Mouse (Mus musculus) hindbrain, postnatal 0 days (tissue): ENCODE measurements around the gene Adcy5. TPM values are rescaled to one million over a fixed set of nuclear protein-coding genes. Genes with fewer than 3 reads are reported as not detected.

ENCODE experiments used
- ATAC-seq: fragments of 200-750 bp; cut with Nextera tagmentation; 2 replicates; pipeline ENCODE4 v1.8.0; 2017; ENCODE audit warnings: mild to moderate bottlenecking, moderate TSS enrichment, moderate library complexity
- DNase-seq: peaks from one replicate; pipeline ENCODE4 v3.0.0-alpha.2; 2015; ENCODE audit warnings: low spot score
- H3K27ac ChIP-seq: fragments of 300-500 bp; sonication (generic); 2 replicates; pipeline ENCODE4 v1.5.1; 2014; ENCODE audit warnings: mild to moderate bottlenecking
- H3K27me3 ChIP-seq: fragments of 300-500 bp; sonication (generic); 2 replicates; pipeline ENCODE4 v1.6.1; 2014; ENCODE audit warnings: low read length, mixed read lengths; ENCODE audit not compliant: insufficient read depth
- H3K36me3 ChIP-seq: fragments of 300-500 bp; sonication (generic); 2 replicates; pipeline ENCODE4 v1.6.1; 2014; ENCODE audit warnings: low read length, mixed read lengths; ENCODE audit not compliant: insufficient read depth
- H3K4me1 ChIP-seq: fragments of 300-500 bp; sonication (generic); 2 replicates; pipeline ENCODE4 v1.6.1; 2014; ENCODE audit warnings: antibody characterized with exemption, low read length, mixed read lengths; ENCODE audit not compliant: insufficient read depth
- H3K4me2 ChIP-seq: fragments of 300-500 bp; sonication (generic); 2 replicates; pipeline ENCODE4 v1.6.1; 2014; ENCODE audit warnings: low read depth, mild to moderate bottlenecking, low read length, moderate library complexity, mixed read lengths
- H3K4me3 ChIP-seq: fragments of 300-500 bp; sonication (generic); 2 replicates; pipeline ENCODE4 v1.5.1; 2014; ENCODE audit warnings: low read length
- H3K9ac ChIP-seq: fragments of 300-500 bp; sonication (generic); replicated peaks from 2 replicates; pipeline ENCODE4 v1.6.1; 2014; ENCODE audit warnings: mild to moderate bottlenecking, low read length, moderate library complexity, mixed read lengths
- H3K9me3 ChIP-seq: fragments of 300-500 bp; sonication (generic); 2 replicates; pipeline ENCODE4 v1.6.1; 2016; ENCODE audit warnings: low read length, mixed read lengths
- CTCF ChIP-seq: IDR thresholded peaks from 2 replicates; pipeline ENCODE4 v1.5.1; 2016; ENCODE audit warnings: antibody characterized with exemption, control low read depth, low read depth
- WGBS: fragments of 180-500 bp; shearing (Covaris S2); extraction: QIAGEN DNeasy Blood & Tissue Kit; methylation state at CpG from one replicate; pipeline ENCODE4 v1.1.7; 2014; 5-methylcytosine and 5-hydroxymethylcytosine counted together
- polyA plus RNA-seq: library from polyadenylated mRNA; unstranded; fragments of >200 nt; fragmentation: Nextera tagmentation; extraction: Ambion mirVana; gene quantifications from 2 replicates; pipeline ENCODE4 v1.2.1, GENCODE M21; 2015
- total RNA-seq: library from RNA; depleted of rRNA; stranded (reverse); fragments of >200 nt; gene quantifications from 2 replicates; pipeline ENCODE4 v1.2.3, GENCODE M21; 2014

Gene Adcy5
- total and polyA plus RNA-seq, 2 experiments from 2014 or later: 6.3 to 85.5 TPM

GRCm38 (mm10) chr16:35165361-35165760 lies 10.7 kb downstream of the Adcy5 start:
- ATAC-seq: no peak
- no peaks in the 10 kb centered on the region for H3K9me3 ChIP-seq

GRCm38 (mm10) chr16:35165788-35166187 lies 11.1 kb downstream of the Adcy5 start:
- no peaks in the 10 kb centered on the region for H3K36me3 ChIP-seq
- no peaks in the 10 kb centered on the region for H3K27me3 ChIP-seq
- DNase-seq (peak; percentile 55), ATAC-seq (no peak)
- no peaks in the 10 kb centered on the region for H3K9me3 ChIP-seq
- H3K4me2 ChIP-seq: no peak overlapping the region
- peaks cover 27% of the 10 kb centered on the region for H3K4me1 ChIP-seq
- no peak overlapping the region for H3K9ac ChIP-seq
- H3K27ac ChIP-seq: no peak overlapping the region
- WGBS: 47% methylated on average over 3 of the region's 3 CpGs
- no peak overlapping the region for H3K4me3 ChIP-seq
- no peak for TF ChIP-seq CTCF

More at GRCm38 (mm10) chr16:35165361-35165760, 10.7 kb downstream of the Adcy5 start:
- peaks cover 31% of the 10 kb centered on the region for H3K4me1 ChIP-seq
- no peak for TF ChIP-seq CTCF
- no peak for DNase-seq
- peak overlapping the region; percentile 27; the same call in 1 of the 2 replicates for H3K4me2 ChIP-seq
- no peaks in the 10 kb centered on the region for H3K36me3 ChIP-seq
- no peak overlapping the region for H3K9ac ChIP-seq
- no peak overlapping the region for H3K27ac ChIP-seq
- no peak overlapping the region for H3K4me3 ChIP-seq
- 74% methylated on average over 6 of the region's 6 CpGs for WGBS
- no peaks in the 10 kb centered on the region for H3K27me3 ChIP-seq

- Histone ChIP-seq H3K27me3 (no peaks in the 10 kb centered on the region), H3K4me3 (no peak overlapping the region), H3K27ac (no peak overlapping the region), H3K4me1 (peaks cover 16% of the 10 kb centered on the region), H3K9me3 (no peaks in the 10 kb centered on the region), H3K9ac (no peak overlapping the region), H3K36me3 (no peaks in the 10 kb centered on the region), H3K4me2 (no peak overlapping the region)
- no peak for DNase-seq
- no peak for ATAC-seq
- WGBS: 78% methylated on average over 7 of the region's 7 CpGs
- no peak for TF ChIP-seq CTCF
Observed at GRCm38 (mm10) chr16:35169431-35169830, 14.8 kb downstream of the Adcy5 start.

- DNase-seq (no peak), ATAC-seq (no peak)
- H3K27me3 ChIP-seq: no peaks in the 10 kb centered on the region
- H3K9me3 ChIP-seq: no peaks in the 10 kb centered on the region
- no peak overlapping the region for H3K9ac ChIP-seq
- H3K4me3 ChIP-seq: no peak overlapping the region
- no peak overlapping the region for H3K4me2 ChIP-seq
- no peaks in the 10 kb centered on the region for H3K36me3 ChIP-seq
- no peak overlapping the region for H3K27ac ChIP-seq
- whole genome bisulfite sequencing: 91% methylated on average over 5 of the region's 5 CpGs
- H3K4me1 ChIP-seq: no peaks in the 10 kb centered on the region
- no peak for TF ChIP-seq CTCF
Observed at GRCm38 (mm10) chr16:35172195-35172594, 17.5 kb downstream of the Adcy5 start.

- Histone ChIP-seq H3K9me3 (no peaks in the 10 kb centered on the region), H3K27me3 (no peaks in the 10 kb centered on the region)
Observed at GRCm38 (mm10) chr16:35178516-35178915, 23.8 kb downstream of the Adcy5 start.

GRCm38 (mm10) chr16:35179082-35179481 lies 24.4 kb downstream of the Adcy5 start:
- Histone ChIP-seq H3K9me3 (no peaks in the 10 kb centered on the region), H3K27ac (no peak overlapping the region), H3K36me3 (no peaks in the 10 kb centered on the region), H3K4me2 (no peak overlapping the region), H3K4me1 (peaks cover 14% of the 10 kb centered on the region), H3K4me3 (no peak overlapping the region), H3K9ac (no peak overlapping the region), H3K27me3 (no peaks in the 10 kb centered on the region)
- ATAC-seq (no peak), DNase-seq (peak; percentile 57)
- 37% methylated on average over 8 of the region's 8 CpGs for WGBS
- no peak for TF ChIP-seq CTCF

More at GRCm38 (mm10) chr16:35178516-35178915, 23.8 kb downstream of the Adcy5 start:
- peaks cover 14% of the 10 kb centered on the region for H3K4me1 ChIP-seq
- H3K36me3 ChIP-seq: no peaks in the 10 kb centered on the region
- no peak overlapping the region for H3K27ac ChIP-seq
- ATAC-seq (no peak), DNase-seq (no peak)
- no peak overlapping the region for H3K4me2 ChIP-seq
- no peak for TF ChIP-seq CTCF
- no peak overlapping the region for H3K9ac ChIP-seq
- WGBS: 51% methylated on average over 3 of the region's 3 CpGs
- H3K4me3 ChIP-seq: no peak overlapping the region

GRCm38 (mm10) chr16:35183161-35183560 lies 28.5 kb downstream of the Adcy5 start:
- DNase-seq: no peak

More at GRCm38 (mm10) chr16:35183161-35183560, 28.5 kb downstream of the Adcy5 start:
- Histone ChIP-seq H3K9me3 (no peaks in the 10 kb centered on the region), H3K4me2 (no peak overlapping the region), H3K4me1 (peaks cover 18% of the 10 kb centered on the region), H3K36me3 (no peaks in the 10 kb centered on the region), H3K9ac (no peak overlapping the region), H3K4me3 (no peak overlapping the region), H3K27me3 (no peaks in the 10 kb centered on the region), H3K27ac (no peak overlapping the region)
- no peak for ATAC-seq
- 59% methylated on average over 11 of the region's 11 CpGs for WGBS
- no peak for TF ChIP-seq CTCF
